Mouse (Mus musculus): ENCODE measurements at regions not wholly inside any gene's neighbourhood (a gene's known extent, or its start where the extent isn't known, plus 50 kb on each side); places are given as distances from the start of the nearest gene placed in this dataset.

GRCm38 (mm10) chr2:79018732-79019423 is 151.0 kb downstream of the Ube2e3 start:
- TF ChIP-seq POLR2A (IDR thresholded peaks at IDR 0.05; ENCODE audit: low read depth, low read length) (no peak), CTCF (IDR thresholded peaks at IDR 0.05; ENCODE audit: extremely low read depth, insufficient read length, insufficient replicate concordance, low read depth, low read length) (no peak)

All from small intestine, adult 2 months (tissue).